Comparison of ENCODE assay signal across 17 mouse cellular contexts in genomic region chr8:113672599-113673255, GRCm38 (mm10). TPM values are rescaled to one million over a fixed set of nuclear protein-coding genes. Genes with fewer than 3 reads are reported as not detected.
DNase-seq lines count a peak whose midpoint lies in the region; ATAC-seq lines count a peak whose summit lies in the region.
"Had no signal": no experiment of that assay in that cellular context is flagged by ENCODE, and none has a peak within 500 bp of the region (broad histone marks: within the 10 kb centered on the region; RNA-seq: fewer than 3 reads in every experiment).

No protein-coding gene starts in this region.

- no peak overlapping the region for H3K4me2 ChIP-seq in hindbrain, embryonic 14.5 days (replicated peaks)
- H3K4me2 ChIP-seq: liver, embryonic 15.5 days; midbrain, embryonic 15.5 days had no signal

- DNase-seq in hindbrain, embryonic 14.5 days (ENCODE audit: low spot score) = no peak
- no peak for DNase-seq in hindbrain, embryonic 10.5 days (ENCODE audit: low spot score)
- peak; percentile 13 to 15 for DNase-seq in cerebellum, adult 18-20 months
- DNase-seq in cerebellum, postnatal 36 days = peak; percentile 9 to 18
- DNase-seq in limb, embryonic 10.5 days (ENCODE audit: low spot score) = peak; percentile 35
- DNase-seq in gastrocnemius, adult 18-20 months (ENCODE audit: low spot score) = no peak
- no peak for DNase-seq in right cerebral cortex, postnatal 10 days (ENCODE audit: low spot score in 2 of 2)
- DNase-seq: heart, adult 2 months; heart, postnatal 10 days; kidney, adult 11 months; lung, postnatal 36 days; right cerebral cortex, postnatal 25 days; thymus, postnatal 25 days had no signal

- WGBS in hindbrain, embryonic 14.5 days = 76% methylated on average over 11 of the region's 11 CpGs
- 89% methylated on average over 11 of the region's 11 CpGs for WGBS in hindbrain, embryonic 10.5 days
- WGBS in limb, embryonic 10.5 days = 68% methylated on average over 11 of the region's 11 CpGs

- H3K4me3 ChIP-seq in hindbrain, embryonic 14.5 days (replicated peaks; ENCODE audit: low read length) = no peak overlapping the region
- no peak overlapping the region for H3K4me3 ChIP-seq in hindbrain, embryonic 10.5 days
- H3K4me3 ChIP-seq in limb, embryonic 10.5 days = no peak overlapping the region
- H3K4me3 ChIP-seq: heart, adult 2 months; liver, embryonic 15.5 days; midbrain, embryonic 15.5 days had no signal

- H3K9ac ChIP-seq in hindbrain, embryonic 14.5 days = no peak overlapping the region
- H3K9ac ChIP-seq: liver, embryonic 15.5 days; midbrain, embryonic 15.5 days had no signal

- H3K27ac ChIP-seq in hindbrain, embryonic 14.5 days = no peak overlapping the region
- no peak overlapping the region for H3K27ac ChIP-seq in hindbrain, embryonic 10.5 days
- H3K27ac ChIP-seq in limb, embryonic 10.5 days = no peak overlapping the region
- H3K27ac ChIP-seq: heart, adult 2 months; liver, embryonic 15.5 days; midbrain, embryonic 15.5 days had no signal

- peak; percentile 75; the same call in 1 of the 2 replicates for ATAC-seq in hindbrain, embryonic 14.5 days (ENCODE audit: low FRiP score)
- ATAC-seq: midbrain, embryonic 15.5 days had no signal

- H3K9me3 ChIP-seq in hindbrain, embryonic 14.5 days (ENCODE audit: control insufficient read depth, low read length) = no peaks in the 10 kb centered on the region
- H3K9me3 ChIP-seq in hindbrain, embryonic 10.5 days = no peaks in the 10 kb centered on the region
- H3K9me3 ChIP-seq in limb, embryonic 10.5 days (replicated peaks) = no peaks in the 10 kb centered on the region
- H3K9me3 ChIP-seq: liver, embryonic 15.5 days; midbrain, embryonic 15.5 days had no signal

- H3K36me3 ChIP-seq in hindbrain, embryonic 14.5 days (replicated peaks; ENCODE audit: control insufficient read depth, insufficient read depth) = no peaks in the 10 kb centered on the region
- H3K36me3 ChIP-seq in hindbrain, embryonic 10.5 days = no peaks in the 10 kb centered on the region
- H3K36me3 ChIP-seq in limb, embryonic 10.5 days = no peaks in the 10 kb centered on the region
- H3K36me3 ChIP-seq: liver, embryonic 15.5 days; midbrain, embryonic 15.5 days had no signal

- no peaks in the 10 kb centered on the region for H3K4me1 ChIP-seq in hindbrain, embryonic 14.5 days (replicated peaks; ENCODE audit: control insufficient read depth, insufficient read depth, low read length)
- H3K4me1 ChIP-seq in hindbrain, embryonic 10.5 days (replicated peaks) = no peaks in the 10 kb centered on the region
- H3K4me1 ChIP-seq in limb, embryonic 10.5 days = peaks cover 9% of the 10 kb centered on the region
- H3K4me1 ChIP-seq: liver, embryonic 15.5 days; midbrain, embryonic 15.5 days had no signal

- H3K27me3 ChIP-seq in hindbrain, embryonic 14.5 days (ENCODE audit: control insufficient read depth, insufficient read depth, low read length) = no peaks in the 10 kb centered on the region
- no peaks in the 10 kb centered on the region for H3K27me3 ChIP-seq in hindbrain, embryonic 10.5 days (ENCODE audit: insufficient read depth, poor library complexity, severe bottlenecking)
- H3K27me3 ChIP-seq in limb, embryonic 10.5 days (ENCODE audit: low read depth, poor library complexity, severe bottlenecking) = peaks cover 30% of the 10 kb centered on the region; the same call in 1 of the 2 replicates
- H3K27me3 ChIP-seq: liver, embryonic 15.5 days; midbrain, embryonic 15.5 days had no signal

RNA-seq across cellular contexts. Expression of gene Syce1l, which starts 29.7 kb away (rescaled TPM):
- not detected in 2 replicates for polyA plus RNA-seq in hindbrain, embryonic 14.5 days (2014; fragmentation: Nextera tagmentation; extraction: Ambion mirVana)
- not detected in 2 replicates for polyA plus RNA-seq in hindbrain, embryonic 10.5 days (2016; fragmentation: Nextera tagmentation; extraction: Ambion mirVana)
- not detected in 2 replicates for polyA plus RNA-seq in limb, embryonic 10.5 days (2016; fragmentation: Nextera tagmentation; extraction: Ambion mirVana)
- not detected for total RNA-seq in gastrocnemius, adult 18-20 months (2021)
- total RNA-seq: heart, adult 2 months; heart, postnatal 10 days had no signal
- polyA plus RNA-seq: heart, adult 2 months; liver, embryonic 15.5 days; midbrain, embryonic 15.5 days; neural tube, embryonic 14.5 days; stomach, embryonic 14.5 days had no signal

RNA-seq across cellular contexts. Expression of gene Mon1b, which starts 37.3 kb away (rescaled TPM):
- polyA plus RNA-seq in hindbrain, embryonic 14.5 days (2014; fragmentation: Nextera tagmentation; extraction: Ambion mirVana) = 11.9 and 14.6 TPM in 2 replicates
- polyA plus RNA-seq in hindbrain, embryonic 10.5 days (2016; fragmentation: Nextera tagmentation; extraction: Ambion mirVana) = 10.2 and 11.5 TPM in 2 replicates
- polyA plus RNA-seq in limb, embryonic 10.5 days (2016; fragmentation: Nextera tagmentation; extraction: Ambion mirVana) = 7.4 and 7.7 TPM in 2 replicates
- total RNA-seq in gastrocnemius, adult 18-20 months (2021) = 1 to 10 TPM; 3.1 to 3.2 TPM

Comparison
In these comparisons a context has a peak if more than half of its experiments do, and no peak if none do; other contexts are left out.
1. DNase-seq: peak in cerebellum, adult 18-20 months (2 of 2), cerebellum, postnatal 36 days (2 of 2) and limb, embryonic 10.5 days (single experiment); none in hindbrain, embryonic 14.5 days (single experiment), hindbrain, embryonic 10.5 days (single experiment), gastrocnemius, adult 18-20 months (single experiment) and right cerebral cortex, postnatal 10 days (0 of 2).